Mouse (Mus musculus): Measurements from ENCODE around the gene Cox6b2.

Gene Cox6b2

DNA sequence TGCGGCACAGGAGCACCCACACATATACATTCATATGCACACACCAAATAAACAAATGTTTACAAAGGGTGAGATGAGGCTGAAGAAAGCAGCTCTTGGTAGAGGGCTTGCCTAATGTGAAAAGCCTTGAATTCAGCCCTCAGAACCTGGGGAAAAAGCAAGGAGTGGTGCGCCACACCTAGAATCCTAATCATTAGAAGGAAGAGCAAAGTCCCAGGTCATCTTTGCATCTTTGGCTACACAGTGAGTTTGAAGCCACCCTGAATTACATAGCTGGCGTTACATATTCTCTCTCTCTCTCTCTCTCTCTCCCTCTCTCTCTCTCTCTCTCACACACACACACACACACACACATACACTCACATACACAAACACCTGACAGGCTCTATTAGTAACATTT is 33.6 kb downstream of the Cox6b2 start:
- DNase-seq (ENCODE audit: low read depth, low spot score), result no peak

DNA sequence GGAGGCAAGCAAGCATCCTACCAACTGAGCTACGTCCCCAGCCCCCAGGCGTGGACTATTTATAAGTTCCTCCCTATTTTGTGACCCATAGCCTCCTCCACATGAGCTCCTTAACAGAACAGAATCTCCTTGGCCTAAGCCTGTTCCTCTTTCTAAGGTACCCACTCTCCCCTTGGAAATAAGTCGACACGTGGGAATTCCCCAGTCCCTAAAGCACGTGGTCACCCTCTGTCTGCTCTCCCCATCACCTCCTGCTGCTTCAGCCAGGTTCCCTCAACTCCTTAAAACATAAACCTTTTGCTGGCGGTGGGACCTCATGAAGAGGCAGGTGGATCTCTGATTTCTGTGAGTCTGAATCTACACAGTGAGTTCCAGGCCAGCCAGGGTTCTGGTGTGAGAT is 35.9 kb downstream of the Cox6b2 start:
- no peak for DNase-seq (ENCODE audit: low read depth, low spot score)

DNA sequence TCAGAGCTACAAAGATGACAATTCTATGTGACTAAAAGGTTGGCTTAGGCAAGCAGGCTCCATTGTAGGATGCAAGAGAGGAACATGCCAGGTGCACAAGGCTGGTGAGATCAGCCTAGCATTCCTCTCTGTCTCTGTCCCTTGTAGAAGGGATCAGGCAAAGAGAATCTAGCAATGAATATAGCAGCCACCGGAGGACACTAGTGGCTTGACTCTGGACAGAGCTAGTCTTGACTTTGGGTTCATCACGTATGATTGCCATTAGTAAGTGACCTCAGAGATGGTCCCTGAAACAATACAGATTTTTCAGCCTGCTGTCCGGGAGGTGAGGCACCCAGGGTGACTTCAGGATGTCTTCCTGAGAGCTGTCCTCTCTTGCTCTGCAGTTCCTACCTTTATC is 40.3 kb downstream of the Cox6b2 start:
- DNase-seq (ENCODE audit: low read depth, low spot score), result no peak

DNA sequence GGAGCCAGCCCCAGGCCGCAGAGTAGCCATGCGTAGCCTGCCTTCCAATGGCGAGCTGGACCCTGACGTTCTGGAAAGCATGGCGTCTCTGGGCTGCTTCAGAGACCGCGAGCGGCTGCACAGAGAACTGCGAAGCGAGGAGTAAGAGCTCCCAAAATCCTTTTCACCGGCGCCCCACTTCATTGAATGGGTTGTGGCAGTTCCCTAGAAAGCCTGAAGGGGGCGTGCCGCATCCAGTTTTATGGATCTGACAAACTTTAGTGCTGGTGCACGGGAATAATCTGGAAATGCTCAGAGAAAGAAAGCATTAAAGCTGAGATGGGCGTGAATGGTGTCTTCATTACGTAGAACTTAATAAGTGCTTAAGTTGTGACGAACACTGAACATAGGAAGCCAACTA is 47.8 kb downstream of the Cox6b2 start:
- peak; percentile 52 for DNase-seq (ENCODE audit: low read depth, low spot score)

DNA sequence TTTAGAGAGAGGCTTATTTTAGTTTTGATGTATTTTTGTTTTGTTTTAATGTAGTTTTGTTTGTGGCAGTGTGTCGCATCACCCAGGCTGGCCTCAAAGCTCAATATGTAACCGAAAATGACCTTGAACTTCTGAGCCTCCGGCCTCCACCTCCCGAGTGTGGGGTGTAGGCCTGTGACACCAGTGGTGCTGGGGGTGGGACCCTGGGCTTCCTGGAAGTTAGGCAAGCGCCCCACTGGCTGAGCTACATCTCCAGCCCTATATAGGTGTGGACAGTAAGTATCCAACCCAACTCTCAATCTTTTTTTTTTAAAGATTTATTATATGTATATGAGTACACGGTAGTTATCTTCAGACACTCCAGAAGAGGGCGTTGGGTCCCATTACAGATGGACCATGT is 49.7 kb downstream of the Cox6b2 start:
- DNase-seq (ENCODE audit: low read depth, low spot score), result no peak

DNA sequence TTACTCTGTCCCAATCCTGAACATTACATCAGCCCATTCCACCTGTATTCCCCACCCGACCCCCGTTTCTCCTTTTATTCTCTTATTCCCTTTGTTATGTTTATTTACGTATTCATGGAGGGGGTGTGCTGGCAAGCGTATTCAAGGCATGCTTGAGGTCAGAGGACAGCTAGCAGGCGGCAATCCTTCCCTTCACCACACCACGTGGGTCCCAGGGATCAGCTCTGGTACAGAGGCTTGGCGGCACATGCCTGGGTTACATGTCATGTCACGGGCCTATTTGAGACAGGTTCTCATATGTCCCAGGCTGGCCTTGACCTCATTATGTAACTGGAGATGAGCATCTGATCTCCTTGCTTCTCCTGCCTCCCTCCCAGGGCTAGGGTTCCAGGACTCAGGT is 50.6 kb downstream of the Cox6b2 start:
- DNase-seq (ENCODE audit: low read depth, low spot score), result no peak
